Mouse (Mus musculus): ENCODE results near the gene Pacs2. TPM values are rescaled to one million over a fixed set of nuclear protein-coding genes. Genes with fewer than 3 reads are reported as not detected.

Gene Pacs2
- polyA plus RNA-seq, 1 experiment: 27.0 TPM

DNA sequence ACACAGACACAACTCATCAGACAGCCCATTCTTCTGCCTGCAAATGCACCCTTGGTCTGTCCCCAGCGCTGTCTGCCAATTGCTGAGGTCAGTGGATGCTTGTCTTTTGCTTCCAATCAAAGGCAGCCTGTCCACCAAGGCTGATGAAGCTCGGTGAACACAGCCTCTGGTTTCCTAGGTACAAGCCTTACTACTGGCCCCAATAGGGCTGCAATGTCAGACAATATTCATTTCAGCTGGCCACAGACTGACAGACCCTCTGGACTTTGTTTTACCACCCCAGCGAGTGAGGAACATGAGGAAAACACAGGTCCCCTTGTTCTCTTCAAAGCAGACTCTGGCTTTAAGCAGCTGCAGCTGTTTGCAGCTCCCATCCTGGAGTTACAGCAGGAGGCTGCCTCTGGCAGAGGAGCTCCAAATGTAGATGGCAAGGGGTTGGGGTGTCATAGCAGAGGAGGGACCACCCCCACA, 1.3 kb upstream of the Pacs2 start:
- H3K36me3 ChIP-seq (ENCODE audit: control insufficient read depth, insufficient read depth, low read length): no peaks in the 10 kb centered on the region
- H3K27me3 ChIP-seq (ENCODE audit: control insufficient read depth, insufficient read depth, low read length): no peaks in the 10 kb centered on the region
- H3K4me3 ChIP-seq (ENCODE audit: low read depth, low read length): no peak overlapping the region
- no peak for TF ChIP-seq POLR2A (IDR thresholded peaks at IDR 0.05; ENCODE audit: low read depth, low read length)
- no peak for TF ChIP-seq CTCF (IDR thresholded peaks at IDR 0.05; ENCODE audit: extremely low read depth, insufficient read length, insufficient replicate concordance, low read depth, low read length)
- peak overlapping the region; percentile 37 for H3K27ac ChIP-seq (ENCODE audit: insufficient read depth, low read depth, low read length)
- WGBS: 51% methylated on average over 3 of the region's 3 CpGs
- peaks cover 26% of the 10 kb centered on the region for H3K4me1 ChIP-seq (ENCODE audit: control insufficient read depth, insufficient read depth, insufficient read length, low read length)

DNA sequence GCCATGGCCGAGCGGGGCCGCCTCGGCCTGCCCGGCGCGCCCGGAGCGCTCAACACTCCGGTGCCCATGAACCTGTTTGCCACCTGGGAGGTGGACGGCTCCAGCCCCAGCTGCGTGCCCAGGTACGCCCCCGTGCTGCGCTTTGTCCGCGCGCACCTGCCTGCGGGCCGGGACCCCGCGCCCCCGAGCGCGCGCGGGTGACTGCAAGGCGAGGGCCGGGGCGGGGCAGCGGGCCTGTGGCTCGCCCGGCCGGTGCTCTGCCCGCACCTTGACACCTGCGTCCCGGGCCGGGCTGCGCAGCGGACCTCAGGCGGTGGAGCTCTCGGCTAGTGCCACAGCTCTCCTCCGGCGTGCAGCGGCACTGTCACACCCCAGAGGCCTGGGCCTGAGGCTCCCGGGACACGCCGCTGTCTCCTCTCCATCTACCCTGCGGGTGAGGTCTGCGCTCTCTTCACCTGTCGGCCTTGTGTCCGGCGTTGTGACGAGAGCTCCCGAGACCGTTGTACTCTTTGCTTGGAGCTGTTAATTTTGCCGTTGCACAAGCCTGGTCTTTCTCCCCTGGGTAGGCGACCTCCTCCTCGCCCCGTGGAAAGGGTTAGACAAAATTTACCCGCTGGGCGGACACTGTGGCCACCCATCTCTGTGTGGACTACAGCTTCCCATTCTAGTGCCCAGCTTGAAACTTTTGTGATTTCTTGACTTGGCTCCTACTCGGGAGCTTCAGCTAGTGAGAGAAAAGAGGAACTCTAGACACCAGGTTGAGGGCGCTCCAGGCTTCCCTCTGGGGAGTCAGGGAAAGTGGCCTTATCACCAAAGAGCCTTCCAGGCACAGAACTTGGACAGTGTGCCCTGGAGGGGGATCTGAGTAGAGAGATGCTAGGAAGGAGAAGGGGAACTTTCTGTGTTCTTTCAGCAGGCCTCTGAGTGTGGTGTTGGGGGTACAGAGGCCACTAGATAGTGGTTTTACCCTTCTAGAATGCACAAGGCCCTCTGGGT, 551 bp downstream of the Pacs2 start:
- peaks cover 28% of the 10 kb centered on the region for H3K4me1 ChIP-seq (ENCODE audit: control insufficient read depth, insufficient read depth, insufficient read length, low read length)
- H3K27ac ChIP-seq (ENCODE audit: insufficient read depth, low read depth, low read length): peak overlapping the region; percentile 42
- H3K36me3 ChIP-seq (ENCODE audit: control insufficient read depth, insufficient read depth, low read length): no peaks in the 10 kb centered on the region
- no peaks in the 10 kb centered on the region for H3K27me3 ChIP-seq (ENCODE audit: control insufficient read depth, insufficient read depth, low read length)
- H3K4me3 ChIP-seq (ENCODE audit: low read depth, low read length): peak overlapping the region; percentile 72
- no peak; the same call in 1 of the 2 replicates for TF ChIP-seq POLR2A (IDR thresholded peaks at IDR 0.05; ENCODE audit: low read depth, low read length)
- no peak for TF ChIP-seq CTCF (IDR thresholded peaks at IDR 0.05; ENCODE audit: extremely low read depth, insufficient read length, insufficient replicate concordance, low read depth, low read length)
- 3% methylated on average over 64 of the region's 64 CpGs for WGBS

DNA sequence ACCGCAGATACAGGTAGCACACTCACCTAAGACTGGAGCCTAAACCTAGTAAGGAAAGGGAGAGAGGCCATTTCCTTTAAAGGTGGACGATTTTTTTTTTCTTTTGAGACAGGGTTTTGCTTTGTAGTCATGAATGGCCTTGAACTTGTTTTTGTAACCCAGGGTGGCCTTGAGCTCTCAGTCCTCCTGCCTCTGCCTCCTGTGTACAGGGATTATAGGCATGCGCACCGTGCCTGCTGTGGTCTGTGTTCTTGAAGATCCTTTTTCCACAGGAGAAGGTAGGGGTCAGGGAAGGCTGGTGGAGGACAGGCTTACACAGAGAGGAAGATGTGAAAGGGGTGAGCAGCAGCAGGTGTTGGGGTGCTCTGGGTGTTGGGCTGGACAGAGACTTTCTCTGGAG, 1.6 kb downstream of the Pacs2 start:
- Histone ChIP-seq H3K36me3 (ENCODE audit: control insufficient read depth, insufficient read depth, low read length) (peaks cover 3% of the 10 kb centered on the region), H3K27me3 (ENCODE audit: control insufficient read depth, insufficient read depth, low read length) (no peaks in the 10 kb centered on the region), H3K4me1 (ENCODE audit: control insufficient read depth, insufficient read depth, insufficient read length, low read length) (peaks cover 28% of the 10 kb centered on the region), H3K4me3 (ENCODE audit: low read depth, low read length) (no peak overlapping the region), H3K27ac (ENCODE audit: insufficient read depth, low read depth, low read length) (no peak overlapping the region)
- WGBS: 64% methylated on average over 4 of the region's 4 CpGs
- no peak for TF ChIP-seq POLR2A (IDR thresholded peaks at IDR 0.05; ENCODE audit: low read depth, low read length)
- no peak for TF ChIP-seq CTCF (IDR thresholded peaks at IDR 0.05; ENCODE audit: extremely low read depth, insufficient read length, insufficient replicate concordance, low read depth, low read length)

- TF ChIP-seq POLR2A (IDR thresholded peaks at IDR 0.05; ENCODE audit: low read depth, low read length) (no peak), CTCF (IDR thresholded peaks at IDR 0.05; ENCODE audit: extremely low read depth, insufficient read length, insufficient replicate concordance, low read depth, low read length) (no peak)
- Histone ChIP-seq H3K4me1 (ENCODE audit: control insufficient read depth, insufficient read depth, insufficient read length, low read length) (peaks cover 28% of the 10 kb centered on the region), H3K36me3 (ENCODE audit: control insufficient read depth, insufficient read depth, low read length) (peaks cover 4% of the 10 kb centered on the region), H3K4me3 (ENCODE audit: low read depth, low read length) (no peak overlapping the region), H3K27me3 (ENCODE audit: control insufficient read depth, insufficient read depth, low read length) (no peaks in the 10 kb centered on the region), H3K27ac (ENCODE audit: insufficient read depth, low read depth, low read length) (no peak overlapping the region)
- WGBS: 72% methylated on average over 8 of the region's 8 CpGs
Measured at GRCm38 (mm10) chr12:113016976-113017375, 2.7 kb downstream of the Pacs2 start.

GRCm38 (mm10) chr12:113017429-113017984, 3.2 kb downstream of the Pacs2 start:
- Histone ChIP-seq H3K4me1 (ENCODE audit: control insufficient read depth, insufficient read depth, insufficient read length, low read length) (peaks cover 28% of the 10 kb centered on the region), H3K27ac (ENCODE audit: insufficient read depth, low read depth, low read length) (no peak overlapping the region), H3K36me3 (ENCODE audit: control insufficient read depth, insufficient read depth, low read length) (peaks cover 4% of the 10 kb centered on the region), H3K4me3 (ENCODE audit: low read depth, low read length) (no peak overlapping the region), H3K27me3 (ENCODE audit: control insufficient read depth, insufficient read depth, low read length) (no peaks in the 10 kb centered on the region)
- TF ChIP-seq POLR2A (IDR thresholded peaks at IDR 0.05; ENCODE audit: low read depth, low read length): no peak
- TF ChIP-seq CTCF (IDR thresholded peaks at IDR 0.05; ENCODE audit: extremely low read depth, insufficient read length, insufficient replicate concordance, low read depth, low read length): no peak
- 42% methylated on average over 9 of the region's 9 CpGs for WGBS

DNA sequence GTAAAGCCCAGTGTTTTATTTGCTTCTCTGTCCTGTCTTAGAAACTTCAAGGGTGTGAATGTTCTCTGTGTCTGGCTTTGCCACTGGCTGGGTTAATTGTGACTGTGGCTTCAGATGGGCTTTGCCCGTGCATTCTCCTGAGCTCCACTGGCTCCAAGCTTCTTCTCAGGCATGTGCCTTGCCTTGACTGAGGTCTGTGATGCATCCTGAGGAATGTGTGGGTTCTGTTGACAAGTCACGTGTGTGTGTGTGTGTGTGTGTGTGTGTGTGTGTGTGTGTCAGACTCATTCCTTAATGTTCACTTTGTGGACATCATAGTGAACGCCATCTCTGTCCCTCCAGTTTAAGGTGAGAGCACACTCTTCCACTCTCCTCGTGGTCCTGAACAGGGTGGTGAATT, 4.5 kb downstream of the Pacs2 start:
- TF ChIP-seq CTCF (IDR thresholded peaks at IDR 0.05; ENCODE audit: extremely low read depth, insufficient read length, insufficient replicate concordance, low read depth, low read length): no peak
- TF ChIP-seq POLR2A (IDR thresholded peaks at IDR 0.05; ENCODE audit: low read depth, low read length): no peak
- H3K27me3 ChIP-seq (ENCODE audit: control insufficient read depth, insufficient read depth, low read length): no peaks in the 10 kb centered on the region
- H3K4me3 ChIP-seq (ENCODE audit: low read depth, low read length): no peak overlapping the region
- peaks cover 4% of the 10 kb centered on the region for H3K36me3 ChIP-seq (ENCODE audit: control insufficient read depth, insufficient read depth, low read length)
- no peak overlapping the region for H3K27ac ChIP-seq (ENCODE audit: insufficient read depth, low read depth, low read length)
- peaks cover 26% of the 10 kb centered on the region for H3K4me1 ChIP-seq (ENCODE audit: control insufficient read depth, insufficient read depth, insufficient read length, low read length)
- WGBS: 85% methylated on average over 4 of the region's 4 CpGs

- peaks cover 4% of the 10 kb centered on the region for H3K36me3 ChIP-seq (ENCODE audit: control insufficient read depth, insufficient read depth, low read length)
- peaks cover 15% of the 10 kb centered on the region for H3K4me1 ChIP-seq (ENCODE audit: control insufficient read depth, insufficient read depth, insufficient read length, low read length)
- no peaks in the 10 kb centered on the region for H3K27me3 ChIP-seq (ENCODE audit: control insufficient read depth, insufficient read depth, low read length)
- H3K4me3 ChIP-seq (ENCODE audit: low read depth, low read length): no peak overlapping the region
- H3K27ac ChIP-seq (ENCODE audit: insufficient read depth, low read depth, low read length): no peak overlapping the region
- TF ChIP-seq POLR2A (IDR thresholded peaks at IDR 0.05; ENCODE audit: low read depth, low read length): no peak
- no peak for TF ChIP-seq CTCF (IDR thresholded peaks at IDR 0.05; ENCODE audit: extremely low read depth, insufficient read length, insufficient replicate concordance, low read depth, low read length)
Measured at GRCm38 (mm10) chr12:113021488-113021887, 7.2 kb downstream of the Pacs2 start.
